Mouse (Mus musculus): ENCODE data around the gene Bsg.

DNA sequence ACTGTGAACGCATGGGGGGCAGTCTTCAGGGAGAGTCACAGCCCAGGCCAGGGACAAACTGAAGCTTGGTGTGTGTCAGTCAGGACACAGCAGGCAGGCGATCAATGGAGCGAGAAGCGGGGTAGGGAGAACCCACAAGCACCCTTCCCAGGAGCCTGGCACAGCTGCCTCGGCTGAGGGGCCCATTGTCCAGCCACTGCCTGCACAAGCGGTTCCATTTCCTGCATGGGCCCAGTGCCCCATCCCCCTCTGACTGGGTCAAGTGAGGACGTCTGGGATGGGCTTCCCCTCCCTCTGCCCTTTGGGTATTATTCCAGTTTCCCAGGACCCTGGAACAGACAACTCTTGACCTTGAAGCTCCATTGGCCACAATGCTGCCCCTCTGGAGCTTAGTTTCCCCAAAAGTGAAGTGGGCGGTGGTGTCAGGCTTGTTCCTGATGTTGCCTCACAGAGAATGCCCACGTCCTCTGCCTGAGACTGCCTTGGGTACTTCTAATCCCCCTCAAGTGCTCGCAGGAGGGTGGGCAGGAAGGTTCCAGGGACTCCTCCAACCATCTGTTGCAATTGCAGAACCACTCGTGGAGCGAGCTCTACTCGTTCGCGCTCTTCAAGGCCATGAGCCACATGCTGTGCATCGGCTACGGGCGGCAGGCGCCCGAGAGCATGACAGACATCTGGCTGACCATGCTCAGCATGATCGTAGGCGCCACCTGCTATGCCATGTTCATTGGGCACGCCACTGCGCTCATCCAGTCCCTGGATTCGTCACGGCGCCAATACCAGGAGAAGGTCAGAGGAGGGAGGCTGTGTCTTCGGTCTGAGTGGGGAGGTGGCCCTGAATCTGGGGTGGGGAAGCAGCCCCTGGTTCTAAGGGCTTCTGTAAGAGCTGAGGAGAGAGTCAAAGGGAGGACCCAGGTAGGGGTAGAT is 24.3 kb downstream of the Bsg start:
- TF ChIP-seq CTCF (IDR thresholded peaks at IDR 0.05; ENCODE audit: low read depth, low read length) (no peak), POLR2A (IDR thresholded peaks at IDR 0.05; ENCODE audit: borderline replicate concordance, low read depth, low read length) (no peak)

All from bone marrow macrophage, adult 2 months (primary cell).